Mouse (Mus musculus) ovary, postnatal 36 days (tissue): ENCODE measurements around the gene Rab6b.

Source experiments
- DNase-seq: peaks from one replicate; pipeline ENCODE4 v3.0.0; 2022; ENCODE audit warnings: low spot score, mixed read lengths

Rab6b gene

GRCm38 (mm10) chr9:103205786-103206185 lies 94.2 kb downstream of the Rab6b start:
- DNase-seq, result no peak

GRCm38 (mm10) chr9:103207846-103208245 lies 96.3 kb downstream of the Rab6b start:
- DNase-seq, result peak; percentile 54

- no peak for DNase-seq
These were observed 97.3 kb downstream of the Rab6b start for GRCm38 (mm10) chr9:103208802-103209423.

- DNase-seq, result no peak
These were observed 101.2 kb downstream of the Rab6b start for GRCm38 (mm10) chr9:103212654-103213420.

- no peak for DNase-seq
These were observed 102.0 kb downstream of the Rab6b start for GRCm38 (mm10) chr9:103213631-103214030.

GRCm38 (mm10) chr9:103214281-103214680 lies 102.7 kb downstream of the Rab6b start:
- no peak for DNase-seq

GRCm38 (mm10) chr9:103224721-103225120 lies 113.1 kb downstream of the Rab6b start:
- DNase-seq, result no peak

- no peak for DNase-seq
These were observed 113.9 kb downstream of the Rab6b start for GRCm38 (mm10) chr9:103225464-103225863.

GRCm38 (mm10) chr9:103226806-103227205 lies 115.2 kb downstream of the Rab6b start:
- DNase-seq, result peak; percentile 46

- DNase-seq, result no peak
These were observed 116.2 kb downstream of the Rab6b start for GRCm38 (mm10) chr9:103227760-103228159.

- no peak for DNase-seq
These were observed 116.9 kb downstream of the Rab6b start for GRCm38 (mm10) chr9:103228370-103229003.

GRCm38 (mm10) chr9:103229037-103229867 lies 117.7 kb downstream of the Rab6b start:
- no peak for DNase-seq

- peak; percentile 46 for DNase-seq
These were observed 118.8 kb downstream of the Rab6b start, which contains the start of the genes Gm20425 and Trf for GRCm38 (mm10) chr9:103230151-103230951. Gm20425 (minus strand) TSS chr9:103230307. Trf (minus strand) TSS chr9:103230444.

GRCm38 (mm10) chr9:103232232-103233005 lies 120.8 kb downstream of the Rab6b start:
- no peak for DNase-seq

- no peak for DNase-seq
These were observed 121.4 kb downstream of the Rab6b start for GRCm38 (mm10) chr9:103233006-103233395.

GRCm38 (mm10) chr9:103234059-103234458 lies 122.5 kb downstream of the Rab6b start:
- DNase-seq, result no peak

GRCm38 (mm10) chr9:103234565-103235165 lies 123.1 kb downstream of the Rab6b start:
- no peak for DNase-seq
